Mouse (Mus musculus): ENCODE data around the gene Txnrd1.

- TF ChIP-seq POLR2A (IDR thresholded peaks at IDR 0.05; ENCODE audit: borderline replicate concordance, extremely low read depth, insufficient read depth, insufficient read length, poor library complexity, severe bottlenecking): no peak
- TF ChIP-seq CTCF (IDR thresholded peaks at IDR 0.05; ENCODE audit: borderline replicate concordance, extremely low read depth, insufficient read depth, insufficient read length): no peak
Observed at GRCm38 (mm10) chr10:82808891-82809290, 24.9 kb upstream of the Txnrd1 start.

Measured in brain, embryonic 14.5 days (tissue).